Mouse (Mus musculus): ENCODE measurements at regions not wholly inside any gene's neighbourhood (a gene's known extent, or its start where the extent isn't known, plus 50 kb on each side); places are given as distances from the start of the nearest gene placed in this dataset.

GRCm38 (mm10) chr12:79924921-79925703 lies 187.7 kb downstream of the Zfp36l1 start:
- TF ChIP-seq CTCF (IDR thresholded peaks at IDR 0.05; ENCODE audit: low read depth, low read length), result no peak
- TF ChIP-seq POLR2A (IDR thresholded peaks at IDR 0.05; ENCODE audit: borderline replicate concordance, low read depth, low read length), result no peak
